18 mouse cellular contexts compared by ENCODE assay signal in the genomic region with DNA sequence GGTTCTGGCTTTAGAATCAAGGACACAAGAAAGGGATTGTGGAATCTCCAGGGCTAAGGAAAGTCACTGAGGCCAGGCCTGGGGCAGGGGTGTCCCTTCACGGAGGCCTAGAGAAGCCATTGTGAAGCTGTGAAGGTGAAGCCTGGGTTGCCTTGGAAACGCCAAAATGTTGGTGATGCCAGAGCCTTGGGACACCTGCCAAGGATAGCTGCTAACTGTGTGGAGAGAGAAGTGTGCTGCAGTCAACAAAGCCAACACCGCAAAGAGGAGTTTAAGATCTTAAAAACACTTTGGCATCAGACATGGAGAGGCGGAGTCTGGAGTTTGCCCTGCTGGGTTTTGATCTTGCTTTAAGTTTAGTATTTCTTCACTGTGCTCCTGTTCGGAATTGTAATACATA. TPM values are rescaled to one million over a fixed set of nuclear protein-coding genes. Genes with fewer than 3 reads are reported as not detected.
A peak's percentile ranks its signal among the peaks of the same experiment; 100 is the strongest.
DNase-seq lines count a peak whose midpoint lies in the region; ATAC-seq and TF ChIP-seq lines count a peak whose summit lies in the region.
"Had no signal": no experiment of that assay in that cellular context is flagged by ENCODE, and none has a peak within 500 bp of the region (broad histone marks: within the 10 kb centered on the region; RNA-seq: fewer than 3 reads in every experiment).

No protein-coding gene starts in this region.

- no peak overlapping the region for H3K9ac ChIP-seq in hindbrain, postnatal 0 days (replicated peaks; ENCODE audit: low read length)
- H3K9ac ChIP-seq in hindbrain, embryonic 14.5 days = no peak overlapping the region
- H3K9ac ChIP-seq: forebrain, embryonic 12.5 days; limb, embryonic 15.5 days; midbrain, embryonic 13.5 days had no signal

- peaks cover 16% of the 10 kb centered on the region; the same call in 1 of the 2 replicates for H3K36me3 ChIP-seq in hindbrain, postnatal 0 days (ENCODE audit: insufficient read depth, low read length)
- peaks cover 71% of the 10 kb centered on the region for H3K36me3 ChIP-seq in hindbrain, embryonic 14.5 days (replicated peaks; ENCODE audit: control insufficient read depth, insufficient read depth)

- H3K4me2 ChIP-seq in hindbrain, postnatal 0 days (ENCODE audit: low read depth, low read length) = no peak overlapping the region
- H3K4me2 ChIP-seq in hindbrain, embryonic 14.5 days (replicated peaks) = no peak overlapping the region
- H3K4me2 ChIP-seq: forebrain, embryonic 12.5 days; limb, embryonic 15.5 days; midbrain, embryonic 13.5 days had no signal

- H3K4me3 ChIP-seq in hindbrain, postnatal 0 days (ENCODE audit: low read length) = no peak overlapping the region
- H3K4me3 ChIP-seq in hindbrain, embryonic 14.5 days (replicated peaks; ENCODE audit: low read length) = no peak overlapping the region
- H3K4me3 ChIP-seq: forebrain, embryonic 12.5 days; heart, embryonic 10.5 days; hindbrain, embryonic 10.5 days; limb, embryonic 15.5 days; midbrain, embryonic 13.5 days had no signal

- peak; percentile 33 for DNase-seq in hindbrain, postnatal 0 days (ENCODE audit: low spot score)
- no peak for DNase-seq in hindbrain, embryonic 14.5 days (ENCODE audit: low spot score)
- peak; percentile 20 for DNase-seq in ovary, adult 18-20 months (ENCODE audit: low spot score)
- DNase-seq in ovary, postnatal 36 days (ENCODE audit: low spot score) = no peak
- DNase-seq in adrenal gland, postnatal 36 days = peak; percentile 26 to 49
- no peak for DNase-seq in layer of hippocampus, postnatal 14 days (ENCODE audit: low spot score in 2 of 2)
- no peak for DNase-seq in spleen, postnatal 14 days (ENCODE audit: low spot score in 2 of 2)
- DNase-seq: cerebellum, adult 11-12 months; kidney, adult 18-20 months; kidney, postnatal 10 days; layer of hippocampus, postnatal 36 days; thymus, postnatal 14 days had no signal

- TF ChIP-seq CTCF in hindbrain, postnatal 0 days (IDR thresholded peaks at IDR 0.05; ENCODE audit: low read depth) = no peak

- H3K4me1 ChIP-seq in hindbrain, postnatal 0 days (ENCODE audit: insufficient read depth, low read length) = no peaks in the 10 kb centered on the region
- H3K4me1 ChIP-seq in hindbrain, embryonic 14.5 days (replicated peaks; ENCODE audit: control insufficient read depth, insufficient read depth, low read length) = no peaks in the 10 kb centered on the region
- H3K4me1 ChIP-seq: forebrain, embryonic 12.5 days; hindbrain, embryonic 10.5 days; midbrain, embryonic 13.5 days had no signal

- H3K9me3 ChIP-seq in hindbrain, postnatal 0 days (ENCODE audit: low read length) = no peaks in the 10 kb centered on the region
- H3K9me3 ChIP-seq in hindbrain, embryonic 14.5 days (ENCODE audit: control insufficient read depth, low read length) = no peaks in the 10 kb centered on the region
- H3K9me3 ChIP-seq: forebrain, embryonic 12.5 days; heart, embryonic 10.5 days; hindbrain, embryonic 10.5 days; limb, embryonic 15.5 days; midbrain, embryonic 13.5 days had no signal

- H3K27me3 ChIP-seq in hindbrain, postnatal 0 days (ENCODE audit: insufficient read depth, low read length) = no peaks in the 10 kb centered on the region
- no peaks in the 10 kb centered on the region for H3K27me3 ChIP-seq in hindbrain, embryonic 14.5 days (ENCODE audit: control insufficient read depth, insufficient read depth, low read length)
- H3K27me3 ChIP-seq: forebrain, embryonic 12.5 days; limb, embryonic 15.5 days; midbrain, embryonic 13.5 days; Patski had no signal

- WGBS in hindbrain, postnatal 0 days = 47% methylated on average over 5 of the region's 5 CpGs
- 75% methylated on average over 5 of the region's 5 CpGs for WGBS in hindbrain, embryonic 14.5 days

- no peak for ATAC-seq in hindbrain, postnatal 0 days
- no peak for ATAC-seq in hindbrain, embryonic 14.5 days (ENCODE audit: low FRiP score)
- ATAC-seq: midbrain, embryonic 13.5 days; Patski had no signal

- H3K27ac ChIP-seq in hindbrain, postnatal 0 days = no peak overlapping the region
- H3K27ac ChIP-seq in hindbrain, embryonic 14.5 days = no peak overlapping the region
- H3K27ac ChIP-seq: forebrain, embryonic 12.5 days; heart, embryonic 10.5 days; hindbrain, embryonic 10.5 days; limb, embryonic 15.5 days; midbrain, embryonic 13.5 days had no signal

RNA-seq across cellular contexts. Expression of a gene that starts 54.5 kb away (rescaled TPM):
- total RNA-seq in hindbrain, postnatal 0 days (2014; rRNA removed) = 181 and 192 TPM in 2 replicates
- polyA plus RNA-seq in hindbrain, postnatal 0 days (2015; fragmentation: Nextera tagmentation; extraction: Ambion mirVana) = 175 and 193 TPM in 2 replicates
- 287 and 316 TPM in 2 replicates for polyA plus RNA-seq in hindbrain, embryonic 14.5 days (2014; fragmentation: Nextera tagmentation; extraction: Ambion mirVana)
- 100 to 1,000 TPM; 119 to 146 TPM for total RNA-seq in adrenal gland, postnatal 36 days (2021)
- 100 to 1,000 TPM; 127 to 133 TPM for total RNA-seq in layer of hippocampus, postnatal 14 days (2021)

Comparison
In these comparisons a context has a peak if more than half of its experiments do, and no peak if none do; other contexts are left out.
1. DNase-seq: peak in hindbrain, postnatal 0 days (single experiment), ovary, adult 18-20 months (single experiment) and adrenal gland, postnatal 36 days (2 of 2); none in hindbrain, embryonic 14.5 days (single experiment), ovary, postnatal 36 days (single experiment), layer of hippocampus, postnatal 14 days (0 of 2) and spleen, postnatal 14 days (0 of 2).